Mouse (Mus musculus) ES-Bruce4 (cell line): ENCODE data around the gene Col9a3.

Experiments used
- CTCF ChIP-seq: IDR thresholded peaks from one replicate; pipeline ENCODE4 v1.8.1; 2011; ENCODE audit warnings: low read depth, low read length
- EP300 ChIP-seq: IDR thresholded peaks from 2 replicates; pipeline ENCODE4 v1.6.1; 2011; ENCODE audit warnings: low read depth, low read length; ENCODE audit not compliant: insufficient read depth
- POLR2A ChIP-seq: IDR thresholded peaks from one replicate; pipeline ENCODE4 v1.8.1; 2011; ENCODE audit warnings: low read length; ENCODE audit not compliant: insufficient read depth

DNA sequence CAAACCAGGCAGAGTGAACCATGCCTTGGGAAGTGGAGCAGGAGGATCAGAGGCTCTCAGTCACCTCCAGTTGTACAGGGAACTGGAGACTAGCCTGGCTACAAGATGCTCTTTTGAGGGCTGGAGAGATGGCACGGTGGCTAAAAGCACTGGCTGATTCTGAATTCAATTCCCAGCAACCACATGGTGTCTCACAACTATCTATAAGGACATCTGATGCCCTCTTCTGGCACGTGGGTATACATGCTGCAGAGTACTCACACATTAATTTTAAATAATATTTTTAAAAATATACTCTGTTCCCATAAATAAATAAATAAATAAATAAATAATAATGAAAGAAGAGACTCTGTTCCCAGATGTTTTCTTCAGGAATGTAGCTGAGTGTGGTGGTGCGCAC, 42.4 kb upstream of the Col9a3 start:
- no peak for TF ChIP-seq EP300
- no peak for TF ChIP-seq POLR2A
- TF ChIP-seq CTCF = no peak
